Mouse (Mus musculus): Measurements from ENCODE around the gene Rara. TPM values are rescaled to one million over a fixed set of nuclear protein-coding genes. Genes with fewer than 3 reads are reported as not detected.
A peak's percentile ranks its signal among the peaks of the same experiment; 100 is the strongest.

Rara gene
- polyA plus RNA-seq, 1 experiment from 2014 or later: 8.2 TPM

GRCm38 (mm10) chr11:98964616-98965415 lies 37.2 kb downstream of the Rara start:
- H3K36me3 ChIP-seq (ENCODE audit: control insufficient read depth, insufficient read depth, low read length): no peaks in the 10 kb centered on the region
- H3K9ac ChIP-seq (ENCODE audit: low read length): peak overlapping the region; percentile 41
- DNase-seq (ENCODE audit: low spot score): no peak

GRCm38 (mm10) chr11:98965416-98966077 lies 37.9 kb downstream of the Rara start:
- no peak for DNase-seq (ENCODE audit: low spot score)
- Histone ChIP-seq H3K4me2 (ENCODE audit: low read length) (peak overlapping the region; percentile 100), H3K36me3 (ENCODE audit: control insufficient read depth, insufficient read depth, low read length) (0 out of 2 replicates have a peak, but pooled peaks cover under 1% of the 10 kb centered on the region), H3K9ac (ENCODE audit: low read length) (peak overlapping the region; percentile 38), H3K4me3 (ENCODE audit: low read depth, low read length) (no peak overlapping the region), H3K4me1 (ENCODE audit: control insufficient read depth, insufficient read depth, low read length) (peaks cover 93% of the 10 kb centered on the region), H3K27ac (ENCODE audit: low read depth, low read length) (peak overlapping the region; percentile 94; the same call in 1 of the 2 replicates), H3K27me3 (replicated peaks; ENCODE audit: control insufficient read depth, insufficient read depth, low read length) (peaks cover 10% of the 10 kb centered on the region; the same call in 1 of the 2 replicates), H3K9me3 (replicated peaks; ENCODE audit: control insufficient read depth, low read length) (no peaks in the 10 kb centered on the region)
- no peak for ATAC-seq
- 4% methylated on average over 9 of the region's 11 CpGs for whole genome bisulfite sequencing

More at GRCm38 (mm10) chr11:98964616-98965415, 37.2 kb downstream of the Rara start:
- Histone ChIP-seq H3K4me2 (ENCODE audit: low read length) (peak overlapping the region; percentile 100), H3K9me3 (replicated peaks; ENCODE audit: control insufficient read depth, low read length) (no peaks in the 10 kb centered on the region), H3K4me1 (ENCODE audit: control insufficient read depth, insufficient read depth, low read length) (peaks cover 88% of the 10 kb centered on the region), H3K4me3 (ENCODE audit: low read depth, low read length) (no peak overlapping the region; the same call in 1 of the 2 replicates), H3K27me3 (replicated peaks; ENCODE audit: control insufficient read depth, insufficient read depth, low read length) (peaks cover 10% of the 10 kb centered on the region; the same call in 1 of the 2 replicates), H3K27ac (ENCODE audit: low read depth, low read length) (no peak overlapping the region; the same call in 1 of the 2 replicates)
- 27% methylated on average over 15 of the region's 15 CpGs for WGBS
- no peak for ATAC-seq

GRCm38 (mm10) chr11:98966499-98967141 lies 39.0 kb downstream of the Rara start:
- peaks cover 7% of the 10 kb centered on the region; the same call in 1 of the 2 replicates for H3K27me3 ChIP-seq (replicated peaks; ENCODE audit: control insufficient read depth, insufficient read depth, low read length)
- no peak overlapping the region for H3K4me3 ChIP-seq (ENCODE audit: low read depth, low read length)
- H3K9me3 ChIP-seq (replicated peaks; ENCODE audit: control insufficient read depth, low read length): no peaks in the 10 kb centered on the region
- H3K4me2 ChIP-seq (ENCODE audit: low read length): peak overlapping the region; percentile 100; the same call in 1 of the 2 replicates
- H3K4me1 ChIP-seq (ENCODE audit: control insufficient read depth, insufficient read depth, low read length): peaks cover 97% of the 10 kb centered on the region
- H3K9ac ChIP-seq (ENCODE audit: low read length): 0 out of 2 replicates have a peak overlapping the region, but pooled peaks have one; percentile 0
- ATAC-seq (0 out of 2 replicates have a peak, but pooled peaks have one; percentile 10), DNase-seq (ENCODE audit: low spot score) (peak; percentile 84)
- 39% methylated on average over 9 of the region's 9 CpGs for WGBS
- H3K27ac ChIP-seq (ENCODE audit: low read depth, low read length): peak overlapping the region; percentile 94; the same call in 1 of the 2 replicates
- peaks cover 10% of the 10 kb centered on the region for H3K36me3 ChIP-seq (ENCODE audit: control insufficient read depth, insufficient read depth, low read length)

GRCm38 (mm10) chr11:98968079-98968478 lies 40.5 kb downstream of the Rara start:
- 66% methylated on average over 16 of the region's 16 CpGs for WGBS
- DNase-seq (ENCODE audit: low spot score): no peak
- H3K4me3 ChIP-seq (ENCODE audit: low read depth, low read length): no peak overlapping the region

GRCm38 (mm10) chr11:98968716-98969495 lies 41.3 kb downstream of the Rara start:
- ATAC-seq: peak; percentile 63
- H3K9me3 ChIP-seq (replicated peaks; ENCODE audit: control insufficient read depth, low read length): no peaks in the 10 kb centered on the region
- H3K4me3 ChIP-seq (ENCODE audit: low read depth, low read length): peak overlapping the region; percentile 2; the same call in 1 of the 2 replicates
- peak; percentile 89 for DNase-seq (ENCODE audit: low spot score)
- peaks cover 19% of the 10 kb centered on the region for H3K36me3 ChIP-seq (ENCODE audit: control insufficient read depth, insufficient read depth, low read length)
- peak overlapping the region; percentile 94 for H3K27ac ChIP-seq (ENCODE audit: low read depth, low read length)
- H3K4me1 ChIP-seq (ENCODE audit: control insufficient read depth, insufficient read depth, low read length): peaks cover 76% of the 10 kb centered on the region
- peak overlapping the region; percentile 44 for H3K4me2 ChIP-seq (ENCODE audit: low read length)
- WGBS: 2% methylated on average over 19 of the region's 20 CpGs
- H3K9ac ChIP-seq (ENCODE audit: low read length): peak overlapping the region; percentile 36
- no peaks in the 10 kb centered on the region for H3K27me3 ChIP-seq (replicated peaks; ENCODE audit: control insufficient read depth, insufficient read depth, low read length)

More at GRCm38 (mm10) chr11:98968079-98968478, 40.5 kb downstream of the Rara start:
- Histone ChIP-seq H3K27ac (ENCODE audit: low read depth, low read length) (peak overlapping the region; percentile 94), H3K36me3 (ENCODE audit: control insufficient read depth, insufficient read depth, low read length) (peaks cover 13% of the 10 kb centered on the region), H3K27me3 (replicated peaks; ENCODE audit: control insufficient read depth, insufficient read depth, low read length) (no peaks in the 10 kb centered on the region), H3K4me1 (ENCODE audit: control insufficient read depth, insufficient read depth, low read length) (peaks cover 84% of the 10 kb centered on the region), H3K9me3 (replicated peaks; ENCODE audit: control insufficient read depth, low read length) (no peaks in the 10 kb centered on the region), H3K4me2 (ENCODE audit: low read length) (peak overlapping the region; percentile 44), H3K9ac (ENCODE audit: low read length) (peak overlapping the region; percentile 36; the same call in 1 of the 2 replicates)
- no peak for ATAC-seq

- DNase-seq (ENCODE audit: low spot score) (peak; percentile 94), ATAC-seq (peak; percentile 76)
- Histone ChIP-seq H3K4me3 (ENCODE audit: low read depth, low read length) (peak overlapping the region; percentile 2; the same call in 1 of the 2 replicates), H3K4me1 (ENCODE audit: control insufficient read depth, insufficient read depth, low read length) (peaks cover 70% of the 10 kb centered on the region), H3K9ac (ENCODE audit: low read length) (peak overlapping the region; percentile 32; the same call in 1 of the 2 replicates), H3K9me3 (replicated peaks; ENCODE audit: control insufficient read depth, low read length) (no peaks in the 10 kb centered on the region), H3K27ac (ENCODE audit: low read depth, low read length) (peak overlapping the region; percentile 94), H3K27me3 (replicated peaks; ENCODE audit: control insufficient read depth, insufficient read depth, low read length) (no peaks in the 10 kb centered on the region), H3K36me3 (ENCODE audit: control insufficient read depth, insufficient read depth, low read length) (peaks cover 19% of the 10 kb centered on the region), H3K4me2 (ENCODE audit: low read length) (peak overlapping the region; percentile 44)
- 4% methylated on average over 17 of the region's 17 CpGs for WGBS
These were observed 41.9 kb downstream of the Rara start for GRCm38 (mm10) chr11:98969496-98969927.

GRCm38 (mm10) chr11:98970191-98970925 lies 42.7 kb downstream of the Rara start:
- Histone ChIP-seq H3K27ac (ENCODE audit: low read depth, low read length) (peak overlapping the region; percentile 94), H3K4me2 (ENCODE audit: low read length) (peak overlapping the region; percentile 44), H3K36me3 (ENCODE audit: control insufficient read depth, insufficient read depth, low read length) (peaks cover 19% of the 10 kb centered on the region), H3K27me3 (replicated peaks; ENCODE audit: control insufficient read depth, insufficient read depth, low read length) (no peaks in the 10 kb centered on the region), H3K9ac (ENCODE audit: low read length) (peak overlapping the region; percentile 32; the same call in 1 of the 2 replicates), H3K9me3 (replicated peaks; ENCODE audit: control insufficient read depth, low read length) (no peaks in the 10 kb centered on the region), H3K4me3 (ENCODE audit: low read depth, low read length) (no peak overlapping the region), H3K4me1 (ENCODE audit: control insufficient read depth, insufficient read depth, low read length) (peaks cover 61% of the 10 kb centered on the region)
- DNase-seq (ENCODE audit: low spot score): peak; percentile 58
- 0 out of 2 replicates have a peak, but pooled peaks have one; percentile 1 for ATAC-seq
- WGBS: 50% methylated on average over 28 of the region's 29 CpGs

All from forebrain, embryonic 14.5 days (tissue).